Mouse (Mus musculus): Measurements from ENCODE around the gene Hint3. TPM values are rescaled to one million over a fixed set of nuclear protein-coding genes. Genes with fewer than 3 reads are reported as not detected.

The Hint3 gene
- 60.5 TPM for polyA plus RNA-seq (2014; fragmentation: Illumina TruSeq; extraction: RNeasy Lipid Tissue Mini Kit (QIAGEN cat#74804))

DNA sequence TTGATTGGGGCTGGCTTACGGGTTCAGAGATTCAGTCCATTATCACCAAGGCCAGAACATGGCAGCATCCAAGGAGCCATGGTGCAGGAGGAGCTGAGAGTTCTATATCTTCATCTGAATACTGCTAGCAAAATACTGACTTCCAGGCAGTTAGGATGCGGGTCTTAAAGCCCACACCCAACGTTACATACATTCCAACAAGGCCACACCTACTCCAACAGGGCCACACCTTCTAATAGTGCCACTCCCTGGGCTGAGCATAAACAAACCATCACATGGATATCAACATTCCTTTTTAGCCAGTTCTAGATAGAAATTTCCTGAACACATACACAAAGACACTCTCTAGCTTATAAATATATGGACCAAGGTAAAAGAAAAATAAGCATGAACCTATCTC is at the start of gene Hint3:
Gene Hint3, minus strand, starts transcription at position 120 of the 400 bp plus-strand sequence.

DNA sequence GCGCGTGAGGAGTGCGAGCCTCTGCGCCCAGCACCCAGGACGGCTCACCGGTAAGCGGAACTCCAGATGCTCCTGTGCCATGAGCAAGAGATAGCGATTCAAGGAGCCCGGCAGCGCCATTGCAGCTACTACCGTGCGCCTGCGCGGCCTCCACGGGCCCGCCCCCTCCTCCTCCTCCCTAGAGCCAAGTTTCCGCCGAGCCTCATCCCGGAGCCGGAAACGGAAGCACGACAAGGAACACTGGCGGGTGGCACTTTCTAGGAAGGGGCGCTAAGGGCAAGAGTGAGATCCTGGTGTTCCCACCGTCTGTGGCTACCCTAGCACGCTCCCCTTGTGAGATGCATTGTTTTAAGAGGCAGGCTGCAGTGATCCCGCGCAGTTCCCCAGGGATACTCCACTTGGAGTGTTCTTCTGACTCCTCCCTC is 28.9 kb downstream of the Hint3 start, which contains the start of gene Trmt11:
Gene Trmt11, minus strand, starts transcription at position 208 of the 425 bp plus-strand sequence.

Other genes with a start within 250 kb of the Hint3 start
- 26.3 TPM for gene Trmt11, start 28.9 kb downstream of the Hint3 start, polyA plus RNA-seq (2014; fragmentation: Illumina TruSeq; extraction: RNeasy Lipid Tissue Mini Kit (QIAGEN cat#74804))
- gene Ncoa7, start 173.7 kb upstream of the Hint3 start, polyA plus RNA-seq (2014; fragmentation: Illumina TruSeq; extraction: RNeasy Lipid Tissue Mini Kit (QIAGEN cat#74804)) = 101 TPM
- 167 TPM for gene Hey2, start 213.2 kb upstream of the Hint3 start, polyA plus RNA-seq (2014; fragmentation: Illumina TruSeq; extraction: RNeasy Lipid Tissue Mini Kit (QIAGEN cat#74804))